Mouse (Mus musculus): Measurements from ENCODE around the gene 1700092M07Rik. TPM values are rescaled to one million over a fixed set of nuclear protein-coding genes. Genes with fewer than 3 reads are reported as not detected.

1700092M07Rik gene
- polyA plus RNA-seq (2014; fragmentation: Nextera tagmentation; extraction: Ambion mirVana): 1.7 and 2.0 TPM in 2 replicates

DNA sequence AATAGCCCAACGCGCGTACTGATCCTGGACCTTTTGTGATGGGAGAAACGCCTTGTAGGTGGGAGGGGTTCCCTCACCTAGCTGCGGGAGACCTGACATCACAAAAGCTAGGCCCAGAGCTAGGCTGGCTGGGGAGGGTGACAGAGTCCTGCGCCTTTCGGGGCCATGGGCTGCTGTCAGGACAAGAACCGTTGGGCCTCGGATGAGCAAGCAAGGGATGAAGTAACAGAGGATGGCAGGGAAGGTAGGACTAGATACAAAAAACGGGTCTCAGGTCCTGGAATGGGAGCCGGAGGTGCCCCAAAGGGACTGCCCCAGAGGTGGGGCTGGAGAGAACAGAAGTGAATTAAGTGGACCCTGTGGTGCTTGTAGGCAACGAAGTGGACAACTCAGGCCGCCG is at the start of gene 1700092M07Rik:
TSS of gene 1700092M07Rik (plus strand) at position 116 of the 400 bp plus-strand sequence.
- Histone ChIP-seq H3K4me2 (peak within 1 kb of the TSS; percentile 45), H3K4me3 (ENCODE audit: low read depth, low read length) (peak within 1 kb of the TSS; percentile 94), H3K36me3 (ENCODE audit: control insufficient read depth, insufficient read depth, low read length) (peaks cover 40% of the 10 kb centered on the region), H3K27me3 (replicated peaks; ENCODE audit: control insufficient read depth, insufficient read depth, low read length) (no peaks in the 10 kb centered on the region), H3K4me1 (replicated peaks; ENCODE audit: control insufficient read depth, insufficient read depth, low read length) (peaks cover 19% of the 10 kb centered on the region), H3K27ac (ENCODE audit: low read depth, low read length) (peak within 1 kb of the TSS; percentile 85), H3K9ac (ENCODE audit: low read depth, low read length) (peak within 1 kb of the TSS; percentile 95), H3K9me3 (ENCODE audit: control insufficient read depth, low read length) (no peaks in the 10 kb centered on the region)
- 67% methylated on average over 14 of the region's 14 CpGs for WGBS
- ATAC-seq (replicated peaks; ENCODE audit: low FRiP score): no peak; the same call in 1 of the 2 replicates
- DNase-seq (ENCODE audit: low spot score): no peak

DNA sequence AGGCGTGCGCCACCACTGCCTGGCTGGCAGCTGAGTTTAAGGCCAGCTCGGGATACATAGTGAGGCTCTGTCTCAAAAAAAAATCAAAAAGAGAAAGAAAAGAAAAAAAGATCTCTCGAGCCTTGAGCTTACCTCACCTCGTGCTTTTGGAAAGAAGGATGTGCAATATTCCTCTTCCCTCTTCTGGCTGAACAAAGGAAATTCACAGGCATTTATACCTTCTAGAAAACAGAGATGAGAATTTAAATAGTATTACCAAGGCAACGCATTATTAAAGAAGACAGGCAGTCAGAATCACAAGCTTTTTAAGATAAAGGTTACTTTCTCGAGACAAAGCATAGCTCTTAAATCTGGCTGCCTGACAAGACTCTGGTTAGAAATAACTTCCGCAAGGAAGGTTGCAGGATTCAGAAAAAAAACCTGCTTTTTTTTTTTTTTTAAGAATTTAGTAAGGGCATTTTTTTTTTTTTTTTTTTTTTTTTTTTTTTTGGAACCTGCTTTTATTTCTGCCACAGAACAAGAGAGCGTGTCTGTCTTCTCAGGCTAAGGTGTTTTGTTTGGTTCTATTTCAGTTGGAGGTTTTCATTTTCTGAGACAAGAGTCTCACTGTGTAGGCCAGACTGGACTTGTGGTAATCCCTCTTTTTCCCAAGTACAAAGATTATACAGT is 48.5 kb upstream of the 1700092M07Rik start:
- 78% methylated on average over 9 of the region's 9 CpGs for WGBS
- H3K9ac ChIP-seq (ENCODE audit: low read depth, low read length): no peak overlapping the region
- H3K27ac ChIP-seq (ENCODE audit: low read depth, low read length): no peak overlapping the region
- no peaks in the 10 kb centered on the region for H3K9me3 ChIP-seq (ENCODE audit: control insufficient read depth, low read length)
- no peak overlapping the region for H3K4me2 ChIP-seq
- no peaks in the 10 kb centered on the region for H3K36me3 ChIP-seq (ENCODE audit: control insufficient read depth, insufficient read depth, low read length)
- no peak overlapping the region for H3K4me3 ChIP-seq (ENCODE audit: low read depth, low read length)
- H3K4me1 ChIP-seq (replicated peaks; ENCODE audit: control insufficient read depth, insufficient read depth, low read length): peaks cover 5% of the 10 kb centered on the region
- DNase-seq (ENCODE audit: low spot score) (no peak), ATAC-seq (replicated peaks; ENCODE audit: low FRiP score) (no peak)
- H3K27me3 ChIP-seq (replicated peaks; ENCODE audit: control insufficient read depth, insufficient read depth, low read length): no peaks in the 10 kb centered on the region

GRCm38 (mm10) chr19:8692740-8693139 is 47.8 kb upstream of the 1700092M07Rik start:
- Histone ChIP-seq H3K4me1 (replicated peaks; ENCODE audit: control insufficient read depth, insufficient read depth, low read length) (peaks cover 5% of the 10 kb centered on the region), H3K27me3 (replicated peaks; ENCODE audit: control insufficient read depth, insufficient read depth, low read length) (no peaks in the 10 kb centered on the region), H3K36me3 (ENCODE audit: control insufficient read depth, insufficient read depth, low read length) (no peaks in the 10 kb centered on the region), H3K4me3 (ENCODE audit: low read depth, low read length) (no peak overlapping the region), H3K9ac (ENCODE audit: low read depth, low read length) (no peak overlapping the region), H3K4me2 (no peak overlapping the region), H3K9me3 (ENCODE audit: control insufficient read depth, low read length) (no peaks in the 10 kb centered on the region), H3K27ac (ENCODE audit: low read depth, low read length) (no peak overlapping the region)
- DNase-seq (ENCODE audit: low spot score) (no peak), ATAC-seq (replicated peaks; ENCODE audit: low FRiP score) (no peak)
- 74% methylated on average over 5 of the region's 5 CpGs for WGBS

GRCm38 (mm10) chr19:8695330-8695729 is 45.2 kb upstream of the 1700092M07Rik start:
- peaks cover 5% of the 10 kb centered on the region for H3K4me1 ChIP-seq (replicated peaks; ENCODE audit: control insufficient read depth, insufficient read depth, low read length)
- DNase-seq (ENCODE audit: low spot score) (no peak), ATAC-seq (replicated peaks; ENCODE audit: low FRiP score) (peak; percentile 86)
- no peak overlapping the region for H3K4me3 ChIP-seq (ENCODE audit: low read depth, low read length)
- H3K36me3 ChIP-seq (ENCODE audit: control insufficient read depth, insufficient read depth, low read length): no peaks in the 10 kb centered on the region
- H3K27me3 ChIP-seq (replicated peaks; ENCODE audit: control insufficient read depth, insufficient read depth, low read length): no peaks in the 10 kb centered on the region
- H3K9me3 ChIP-seq (ENCODE audit: control insufficient read depth, low read length): no peaks in the 10 kb centered on the region
- peak overlapping the region; percentile 33; the same call in 1 of the 2 replicates for H3K4me2 ChIP-seq
- H3K9ac ChIP-seq (ENCODE audit: low read depth, low read length): 0 out of 2 replicates have a peak overlapping the region, but pooled peaks have one; percentile 22
- no peak overlapping the region for H3K27ac ChIP-seq (ENCODE audit: low read depth, low read length)
- WGBS: 38% methylated on average over 5 of the region's 6 CpGs

DNA sequence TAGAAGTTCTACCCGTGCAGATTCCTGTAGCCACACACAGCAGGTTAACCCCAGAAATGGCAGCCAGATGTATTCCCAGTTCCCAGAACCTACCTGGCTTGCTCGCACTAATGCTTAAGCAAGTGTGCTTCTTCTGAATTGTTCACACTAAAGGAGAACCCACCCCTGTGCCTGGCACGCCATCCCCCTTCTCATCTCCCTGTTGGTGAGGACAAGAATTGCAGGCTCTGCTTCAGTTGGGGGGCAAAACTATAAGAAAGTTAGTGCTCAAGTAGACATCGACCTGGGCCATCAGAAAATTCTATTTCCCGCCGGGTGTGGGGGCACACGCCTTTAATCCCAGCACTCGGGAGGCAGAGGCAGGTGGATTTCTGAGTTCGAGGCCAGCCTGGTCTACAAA is 40.9 kb upstream of the 1700092M07Rik start:
- H3K27me3 ChIP-seq (replicated peaks; ENCODE audit: control insufficient read depth, insufficient read depth, low read length): no peaks in the 10 kb centered on the region
- no peak for ATAC-seq (replicated peaks; ENCODE audit: low FRiP score)
- 75% methylated on average over 9 of the region's 9 CpGs for WGBS

GRCm38 (mm10) chr19:8702458-8702857 is 38.1 kb upstream of the 1700092M07Rik start:
- 42% methylated on average over 3 of the region's 3 CpGs for WGBS
- no peak for DNase-seq (ENCODE audit: low spot score)
- H3K27ac ChIP-seq (ENCODE audit: low read depth, low read length): no peak overlapping the region

More for the DNA sequence above, 40.9 kb upstream of the 1700092M07Rik start:
- DNase-seq (ENCODE audit: low spot score): no peak
- H3K4me2 ChIP-seq: no peak overlapping the region
- no peak overlapping the region for H3K27ac ChIP-seq (ENCODE audit: low read depth, low read length)
- H3K9me3 ChIP-seq (ENCODE audit: control insufficient read depth, low read length): no peaks in the 10 kb centered on the region
- H3K9ac ChIP-seq (ENCODE audit: low read depth, low read length): no peak overlapping the region
- H3K36me3 ChIP-seq (ENCODE audit: control insufficient read depth, insufficient read depth, low read length): no peaks in the 10 kb centered on the region
- peaks cover 5% of the 10 kb centered on the region for H3K4me1 ChIP-seq (replicated peaks; ENCODE audit: control insufficient read depth, insufficient read depth, low read length)
- no peak overlapping the region for H3K4me3 ChIP-seq (ENCODE audit: low read depth, low read length)

GRCm38 (mm10) chr19:8703571-8703970 is 36.9 kb upstream of the 1700092M07Rik start:
- ATAC-seq (replicated peaks; ENCODE audit: low FRiP score) (no peak), DNase-seq (ENCODE audit: low spot score) (no peak)
- Histone ChIP-seq H3K4me2 (no peak overlapping the region), H3K4me3 (ENCODE audit: low read depth, low read length) (no peak overlapping the region), H3K27me3 (replicated peaks; ENCODE audit: control insufficient read depth, insufficient read depth, low read length) (no peaks in the 10 kb centered on the region), H3K4me1 (replicated peaks; ENCODE audit: control insufficient read depth, insufficient read depth, low read length) (peaks cover 8% of the 10 kb centered on the region; the same call in 1 of the 2 replicates), H3K27ac (ENCODE audit: low read depth, low read length) (no peak overlapping the region), H3K36me3 (ENCODE audit: control insufficient read depth, insufficient read depth, low read length) (peaks cover 16% of the 10 kb centered on the region; the same call in 1 of the 2 replicates), H3K9me3 (ENCODE audit: control insufficient read depth, low read length) (no peaks in the 10 kb centered on the region), H3K9ac (ENCODE audit: low read depth, low read length) (no peak overlapping the region)
- 57% methylated on average over 4 of the region's 4 CpGs for WGBS

More at GRCm38 (mm10) chr19:8702458-8702857, 38.1 kb upstream of the 1700092M07Rik start:
- no peak overlapping the region for H3K4me3 ChIP-seq (ENCODE audit: low read depth, low read length)
- H3K36me3 ChIP-seq (ENCODE audit: control insufficient read depth, insufficient read depth, low read length): peaks cover 5% of the 10 kb centered on the region; the same call in 1 of the 2 replicates
- H3K9ac ChIP-seq (ENCODE audit: low read depth, low read length): no peak overlapping the region
- no peaks in the 10 kb centered on the region for H3K9me3 ChIP-seq (ENCODE audit: control insufficient read depth, low read length)
- no peak overlapping the region for H3K4me2 ChIP-seq
- peaks cover 5% of the 10 kb centered on the region; the same call in 1 of the 2 replicates for H3K4me1 ChIP-seq (replicated peaks; ENCODE audit: control insufficient read depth, insufficient read depth, low read length)
- ATAC-seq (replicated peaks; ENCODE audit: low FRiP score): no peak
- no peaks in the 10 kb centered on the region for H3K27me3 ChIP-seq (replicated peaks; ENCODE audit: control insufficient read depth, insufficient read depth, low read length)

DNA sequence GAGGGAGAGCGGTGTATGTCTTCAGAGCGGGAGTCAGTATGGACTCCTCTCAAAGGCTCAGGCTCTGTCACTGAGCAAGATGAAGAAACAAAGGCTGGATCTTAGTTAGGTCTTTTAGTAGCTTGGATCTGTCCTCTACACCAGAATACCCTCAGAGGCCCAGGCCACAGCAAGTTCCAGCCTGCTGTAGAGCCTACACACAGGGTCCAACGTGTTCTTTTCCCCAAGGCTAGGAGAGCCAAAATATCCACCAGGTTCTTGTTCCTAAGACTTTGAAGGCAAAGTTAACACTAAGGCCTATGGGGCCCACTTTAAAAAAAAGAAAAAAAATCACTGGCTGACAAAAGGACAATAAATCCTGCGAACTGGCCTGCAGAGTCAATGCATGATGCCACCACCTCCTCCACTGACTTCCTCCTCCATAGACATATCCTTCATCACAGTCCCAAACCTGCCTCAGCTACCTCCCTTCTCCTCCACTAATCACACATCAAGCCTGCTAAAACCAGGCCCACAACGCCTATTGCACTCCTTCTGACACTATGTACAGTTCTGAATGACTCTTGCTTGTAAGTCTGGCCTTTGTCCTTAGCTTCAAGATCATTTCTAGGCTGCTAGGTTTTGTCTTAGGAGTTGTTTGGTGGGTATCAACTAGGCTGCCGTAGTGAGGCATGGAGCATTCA is 35.4 kb upstream of the 1700092M07Rik start:
- DNase-seq (ENCODE audit: low spot score) (no peak), ATAC-seq (replicated peaks; ENCODE audit: low FRiP score) (no peak)
- H3K4me3 ChIP-seq (ENCODE audit: low read depth, low read length): no peak overlapping the region
- no peak overlapping the region for H3K27ac ChIP-seq (ENCODE audit: low read depth, low read length)
- no peak overlapping the region for H3K9ac ChIP-seq (ENCODE audit: low read depth, low read length)
- no peaks in the 10 kb centered on the region for H3K9me3 ChIP-seq (ENCODE audit: control insufficient read depth, low read length)
- H3K27me3 ChIP-seq (replicated peaks; ENCODE audit: control insufficient read depth, insufficient read depth, low read length): no peaks in the 10 kb centered on the region
- no peak overlapping the region for H3K4me2 ChIP-seq
- peaks cover 32% of the 10 kb centered on the region for H3K36me3 ChIP-seq (ENCODE audit: control insufficient read depth, insufficient read depth, low read length)
- 81% methylated on average over 6 of the region's 6 CpGs for WGBS
- H3K4me1 ChIP-seq (replicated peaks; ENCODE audit: control insufficient read depth, insufficient read depth, low read length): peaks cover 17% of the 10 kb centered on the region; the same call in 1 of the 2 replicates
